Mouse (Mus musculus): ENCODE measurements around the gene Hsp90aa1. TPM values are rescaled to one million over a fixed set of nuclear protein-coding genes. Genes with fewer than 3 reads are reported as not detected.

Hsp90aa1 gene
- 322 TPM for polyA plus RNA-seq (2017; shearing (Covaris generic))

DNA sequence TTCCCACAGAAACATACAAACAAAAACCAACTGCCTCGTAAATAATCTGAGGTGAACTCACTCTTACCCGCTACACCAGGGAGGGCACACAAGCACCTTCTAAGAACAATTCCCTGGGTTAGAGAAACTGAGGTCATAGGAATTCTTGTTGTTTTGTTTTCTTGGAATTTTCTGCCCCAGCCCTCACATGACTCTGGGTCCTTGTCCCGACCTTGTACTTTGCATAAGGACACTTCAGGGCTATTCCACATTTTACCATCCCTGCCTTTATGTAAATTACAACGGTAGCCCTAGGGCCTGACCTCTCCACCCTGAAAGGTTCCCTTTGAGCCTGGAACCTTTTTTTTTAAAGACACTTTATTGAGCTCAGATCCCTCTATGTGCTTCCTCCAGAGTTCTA is at the start of gene Hsp90aa1:
Gene Hsp90aa1, minus strand, starts transcription at position 173 of the 400 bp plus-strand sequence.

DNA sequence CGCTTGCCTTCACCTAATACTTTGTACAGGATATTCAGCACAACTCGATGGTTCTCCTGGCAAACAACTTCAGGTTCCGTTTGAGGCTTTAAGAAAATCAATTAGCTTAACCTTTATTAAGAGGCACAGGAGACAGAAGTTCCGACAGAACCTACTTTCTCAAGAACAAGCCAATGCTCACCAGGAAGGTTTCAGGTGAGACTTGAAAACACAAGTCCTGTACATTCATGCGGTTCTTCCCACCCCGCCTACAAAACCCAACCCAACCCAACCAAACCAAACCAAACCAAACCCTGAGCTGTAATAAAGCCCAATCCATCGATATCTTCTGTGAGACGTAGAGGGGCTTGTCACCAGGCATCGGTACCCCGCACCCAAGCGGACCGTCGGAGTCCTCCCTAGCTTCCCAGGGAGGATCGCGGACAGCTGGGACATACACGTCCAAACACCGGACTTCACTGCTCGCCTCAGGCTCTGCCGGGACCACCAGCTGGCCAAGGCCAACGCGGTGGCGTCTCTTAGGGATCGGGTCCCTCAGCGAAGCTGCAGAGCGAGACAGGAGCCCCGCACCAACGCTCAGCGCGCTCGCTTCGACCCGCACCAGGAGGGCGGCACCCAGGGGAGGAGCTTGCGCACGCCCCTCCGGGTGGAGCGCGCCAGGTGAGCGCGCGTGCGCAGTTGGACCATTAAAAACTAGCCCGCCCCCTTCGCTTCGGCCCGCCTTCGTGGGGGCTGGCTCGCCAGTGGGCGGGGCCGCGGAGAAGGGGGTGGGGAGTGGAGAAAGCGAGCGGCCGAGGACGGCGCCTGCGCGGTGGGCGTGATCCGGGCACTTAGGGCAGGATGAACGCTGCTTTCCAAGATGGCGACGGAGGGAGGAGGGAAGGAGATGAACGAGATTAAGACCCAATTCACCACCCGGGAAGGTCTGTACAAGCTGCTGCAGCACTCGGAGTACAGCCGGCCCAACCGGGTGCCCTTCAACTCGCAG is 34.9 kb upstream of the Hsp90aa1 start, which contains the start of gene Wdr20:
Gene Wdr20, plus strand, starts transcription at position 775 of the 988 bp plus-strand sequence.

DNA sequence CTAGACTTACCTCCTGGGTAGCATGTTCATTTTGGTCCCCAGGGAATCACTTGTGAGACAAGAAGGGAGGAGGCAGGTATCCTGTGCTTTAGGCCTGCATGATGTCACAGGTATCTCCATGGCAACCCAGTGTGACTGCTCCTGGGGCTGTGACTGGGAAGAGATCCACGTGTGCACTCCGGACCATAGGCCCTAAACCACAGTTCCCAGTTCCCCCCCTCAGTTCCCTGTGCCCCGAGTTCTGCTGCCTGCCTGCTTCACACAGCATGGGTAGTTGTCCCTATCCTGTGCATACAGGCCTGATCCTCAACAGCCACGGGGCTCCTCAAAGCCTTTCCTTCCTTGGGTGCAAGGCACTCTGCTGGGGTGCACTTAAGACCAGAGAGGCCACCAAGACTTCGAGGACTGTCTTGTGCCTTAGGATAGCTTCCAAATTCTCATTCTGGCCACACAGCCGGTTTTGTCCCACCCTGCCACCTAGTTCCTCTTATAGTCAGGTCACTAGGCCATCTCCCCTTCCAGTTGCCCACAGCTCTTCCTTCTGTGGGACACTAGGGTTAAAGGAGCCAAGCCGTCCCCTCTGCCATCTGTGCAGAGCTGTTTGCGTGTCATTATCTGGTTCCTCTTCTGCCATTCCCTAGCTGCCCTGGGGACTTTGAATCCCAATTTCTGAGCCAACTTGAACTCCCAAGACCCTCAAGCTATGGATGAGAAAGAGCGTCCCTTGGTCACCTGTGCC is 19.8 kb downstream of the Hsp90aa1 start, which contains the start of gene 1700001K19Rik:
Gene 1700001K19Rik, minus strand, starts transcription at position 59 of the 739 bp plus-strand sequence.

Other genes with a start within 250 kb of the Hsp90aa1 start
- 32.0 TPM for gene Dync1h1, start 101.3 kb downstream of the Hsp90aa1 start, polyA plus RNA-seq (2017; shearing (Covaris generic))
- gene 1700001K19Rik, start 20.1 kb downstream of the Hsp90aa1 start, polyA plus RNA-seq (2017; shearing (Covaris generic)) = not detected
- 60.5 TPM for gene Wdr20, start 35.2 kb upstream of the Hsp90aa1 start, polyA plus RNA-seq (2017; shearing (Covaris generic))
- not detected for gene Mok, start 138.2 kb upstream of the Hsp90aa1 start, polyA plus RNA-seq (2017; shearing (Covaris generic))
- gene Zfp839, start 147.5 kb upstream of the Hsp90aa1 start, polyA plus RNA-seq (2017; shearing (Covaris generic)) = 2.1 TPM
- gene Cinp, start 186.4 kb upstream of the Hsp90aa1 start, polyA plus RNA-seq (2017; shearing (Covaris generic)) = 40.0 TPM
- gene Tecpr2, start 186.5 kb upstream of the Hsp90aa1 start, polyA plus RNA-seq (2017; shearing (Covaris generic)) = 3.6 TPM